Mouse (Mus musculus) midbrain, embryonic 10.5 days (tissue): ENCODE data around the gene Ccdc186. TPM values are rescaled to one million over a fixed set of nuclear protein-coding genes. Genes with fewer than 3 reads are reported as not detected.
A peak's percentile ranks its signal among the peaks of the same experiment; 100 is the strongest.
"Not testable (repeated sequence)": the region's sequence is repeated elsewhere in the genome, so short reads cannot be mapped to it uniquely, and the experiment has no call there.

ENCODE experiments used
- DNase-seq: peaks from one replicate; pipeline ENCODE4 v3.0.0-alpha.2; 2017; ENCODE audit warnings: low spot score
- H3K27ac ChIP-seq: fragments of 300-500 bp; sonication (generic); replicated peaks from 2 replicates; pipeline ENCODE4 v1.5.1; 2016; ENCODE audit warnings: mild to moderate bottlenecking
- H3K27me3 ChIP-seq: fragments of 300-500 bp; sonication (generic); 2 replicates; pipeline ENCODE4 v1.6.1; 2016; ENCODE audit warnings: low read depth, mild to moderate bottlenecking; ENCODE audit not compliant: poor library complexity, severe bottlenecking
- H3K36me3 ChIP-seq: fragments of 300-500 bp; sonication (generic); 2 replicates; pipeline ENCODE4 v1.6.1; 2016; ENCODE audit warnings: mild to moderate bottlenecking, moderate library complexity
- H3K4me1 ChIP-seq: fragments of 300-500 bp; sonication (generic); 2 replicates; pipeline ENCODE4 v1.6.1; 2016
- H3K4me3 ChIP-seq: fragments of 300-500 bp; sonication (generic); 2 replicates; pipeline ENCODE4 v1.5.1; 2016; ENCODE audit warnings: mild to moderate bottlenecking, moderate library complexity
- H3K9me3 ChIP-seq: fragments of 300-500 bp; sonication (generic); replicated peaks from 2 replicates; pipeline ENCODE4 v1.6.1; 2016; ENCODE audit warnings: mild to moderate bottlenecking
- WGBS: fragments of 180-500 bp; shearing (Covaris S2); methylation state at CpG from one replicate; pipeline ENCODE4 v1.1.7; 2016; 5-methylcytosine and 5-hydroxymethylcytosine counted together
- polyA plus RNA-seq: library from polyadenylated mRNA; unstranded; fragments of >200 nt; fragmentation: Nextera tagmentation; extraction: Ambion mirVana; gene quantifications from 2 replicates; pipeline ENCODE4 v1.2.1, GENCODE M21; 2016

Gene Ccdc186
- polyA plus RNA-seq, 1 experiment from 2014 or later: 15.4 TPM

- DNase-seq: no peak
- Histone ChIP-seq H3K4me3 (no peak overlapping the region), H3K27ac (no peak overlapping the region), H3K4me1 (no peaks in the 10 kb centered on the region), H3K27me3 (no peaks in the 10 kb centered on the region), H3K9me3 (no peaks in the 10 kb centered on the region), H3K36me3 (peaks cover 98% of the 10 kb centered on the region)
- WGBS: 93% methylated on average over 11 of the region's 11 CpGs
Measured at GRCm38 (mm10) chr19:56797376-56797775, 24.6 kb downstream of the Ccdc186 start.

DNA sequence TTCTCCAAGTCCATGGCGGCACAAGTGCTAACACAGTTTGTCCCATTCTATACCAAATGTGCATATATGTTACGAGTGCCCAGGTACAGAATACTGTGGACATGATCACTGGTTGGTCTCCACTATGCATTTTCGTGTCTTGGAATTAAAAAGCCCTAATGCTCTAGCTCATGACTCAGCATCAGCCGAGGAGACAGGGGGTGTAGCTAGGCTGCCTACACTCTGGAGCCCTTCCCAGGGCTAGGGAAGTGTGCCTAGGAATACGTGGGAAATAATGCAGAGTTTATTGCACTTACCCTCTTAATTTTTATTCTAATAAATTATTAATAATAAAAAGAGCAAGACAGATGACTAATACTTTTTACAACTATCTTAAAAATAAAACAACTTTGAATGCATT lies 33.0 kb downstream of the Ccdc186 start:
- H3K27ac ChIP-seq: no peak overlapping the region
- H3K4me1 ChIP-seq: no peaks in the 10 kb centered on the region
- 93% methylated on average over 5 of the region's 5 CpGs for WGBS
- H3K27me3 ChIP-seq: no peaks in the 10 kb centered on the region
- no peaks in the 10 kb centered on the region for H3K9me3 ChIP-seq
- no peak overlapping the region for H3K4me3 ChIP-seq
- no peak for DNase-seq
- H3K36me3 ChIP-seq: peaks cover 52% of the 10 kb centered on the region

DNA sequence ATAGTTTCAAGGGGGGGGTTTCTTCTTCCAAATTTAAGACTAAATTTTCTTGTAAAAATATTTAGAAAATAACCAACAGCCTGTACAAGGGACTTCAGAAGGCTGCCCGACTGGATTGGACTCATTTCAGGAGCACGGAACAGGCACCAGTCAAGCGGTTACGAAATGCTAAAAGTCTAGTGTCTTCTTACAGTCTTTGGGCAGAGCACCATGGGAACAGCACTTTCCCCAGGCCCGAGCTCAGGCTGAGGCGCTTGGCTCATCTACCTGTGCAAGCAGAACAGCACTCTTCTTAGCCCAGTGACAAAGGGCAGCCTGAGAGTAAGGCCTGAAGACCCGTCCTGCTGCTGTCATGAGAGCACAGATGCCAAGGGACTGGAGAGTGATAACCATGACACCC lies 34.1 kb downstream of the Ccdc186 start:
- Histone ChIP-seq H3K27ac (no peak overlapping the region), H3K4me1 (no peaks in the 10 kb centered on the region), H3K36me3 (peaks cover 42% of the 10 kb centered on the region), H3K27me3 (no peaks in the 10 kb centered on the region), H3K9me3 (no peaks in the 10 kb centered on the region), H3K4me3 (no peak overlapping the region)
- DNase-seq: no peak
- 92% methylated on average over 7 of the region's 7 CpGs for WGBS

DNA sequence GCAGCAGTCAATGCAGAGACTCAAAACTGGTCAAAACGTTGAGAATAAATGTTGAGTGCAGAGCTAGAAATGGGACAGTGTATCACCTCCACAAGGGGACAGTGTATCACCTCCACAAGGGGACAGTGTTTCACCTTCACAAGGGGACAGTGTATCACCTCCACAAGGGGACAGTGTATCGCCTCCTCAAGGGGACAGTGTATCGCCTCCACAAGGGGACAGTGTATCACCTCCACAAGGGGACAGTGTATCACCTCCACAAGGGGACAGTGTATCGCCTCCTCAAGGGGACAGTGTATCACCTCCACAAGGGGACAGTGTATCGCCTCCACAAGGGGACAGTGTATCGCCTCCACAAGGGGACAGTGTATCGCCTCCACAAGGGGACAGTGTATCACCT lies 43.5 kb downstream of the Ccdc186 start:
- H3K4me3 ChIP-seq, H3K9me3 ChIP-seq, H3K36me3 ChIP-seq, DNase-seq, H3K27ac ChIP-seq: not testable (repeated sequence)
- Histone ChIP-seq H3K4me1 (peaks cover 27% of the 10 kb centered on the region), H3K27me3 (peaks cover 50% of the 10 kb centered on the region)
- 93% methylated on average over 7 of the region's 7 CpGs for WGBS

DNA sequence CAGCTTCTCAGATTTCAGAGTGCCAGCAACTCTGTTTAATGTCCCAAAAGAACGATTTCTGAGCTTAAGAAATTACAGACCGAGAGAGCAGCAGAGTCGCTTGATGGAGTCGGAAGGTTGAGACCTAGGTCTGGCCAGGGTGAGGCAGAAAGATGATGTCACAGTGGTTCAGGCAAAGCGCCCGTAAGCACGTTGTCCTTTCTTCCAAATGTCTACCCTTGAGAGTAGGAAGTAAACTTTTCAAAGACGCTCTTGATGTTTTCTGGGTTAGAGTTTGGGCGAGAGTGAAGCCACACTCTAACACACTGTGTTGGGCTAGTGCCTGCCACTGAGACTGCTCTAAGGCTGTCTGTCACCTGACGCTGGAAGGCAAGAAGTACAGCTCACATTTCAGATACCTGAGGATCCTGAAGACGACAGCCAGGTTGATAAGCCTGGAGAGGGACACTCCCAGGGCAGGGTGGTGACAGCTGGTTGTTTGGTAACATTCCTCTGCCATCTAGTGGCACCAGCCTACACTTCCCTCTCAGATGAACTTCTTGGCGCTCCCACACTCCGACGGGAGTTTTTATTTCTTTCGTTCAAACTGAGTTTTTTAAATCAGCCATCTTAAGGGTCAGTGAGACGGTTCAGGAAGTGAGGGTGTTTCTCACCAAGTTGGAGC lies 45.1 kb downstream of the Ccdc186 start:
- Histone ChIP-seq H3K9me3 (no peaks in the 10 kb centered on the region), H3K27ac (no peak overlapping the region), H3K27me3 (peaks cover 64% of the 10 kb centered on the region), H3K36me3 (no peaks in the 10 kb centered on the region), H3K4me3 (no peak overlapping the region), H3K4me1 (peaks cover 35% of the 10 kb centered on the region)
- 53% methylated on average over 16 of the region's 16 CpGs for WGBS
- peak; percentile 43 for DNase-seq

GRCm38 (mm10) chr19:56775893-56776718 lies 45.9 kb downstream of the Ccdc186 start:
- Histone ChIP-seq H3K9me3 (no peaks in the 10 kb centered on the region), H3K36me3 (no peaks in the 10 kb centered on the region), H3K4me1 (peaks cover 36% of the 10 kb centered on the region), H3K4me3 (peak overlapping the region; percentile 47), H3K27me3 (peaks cover 71% of the 10 kb centered on the region), H3K27ac (peak overlapping the region; percentile 68)
- WGBS: 8% methylated on average over 18 of the region's 18 CpGs
- DNase-seq: peak; percentile 49

- 39% methylated on average over 24 of the region's 24 CpGs for WGBS
- DNase-seq: no peak
- Histone ChIP-seq H3K9me3 (no peaks in the 10 kb centered on the region), H3K36me3 (no peaks in the 10 kb centered on the region), H3K27ac (peak overlapping the region; percentile 68), H3K4me1 (peaks cover 44% of the 10 kb centered on the region), H3K27me3 (peaks cover 80% of the 10 kb centered on the region), H3K4me3 (peak overlapping the region; percentile 47)
Measured at GRCm38 (mm10) chr19:56774971-56775892, 46.8 kb downstream of the Ccdc186 start.

GRCm38 (mm10) chr19:56774408-56774962 lies 47.5 kb downstream of the Ccdc186 start:
- Histone ChIP-seq H3K27me3 (peaks cover 87% of the 10 kb centered on the region), H3K4me1 (peaks cover 46% of the 10 kb centered on the region)
- no peak for DNase-seq

DNA sequence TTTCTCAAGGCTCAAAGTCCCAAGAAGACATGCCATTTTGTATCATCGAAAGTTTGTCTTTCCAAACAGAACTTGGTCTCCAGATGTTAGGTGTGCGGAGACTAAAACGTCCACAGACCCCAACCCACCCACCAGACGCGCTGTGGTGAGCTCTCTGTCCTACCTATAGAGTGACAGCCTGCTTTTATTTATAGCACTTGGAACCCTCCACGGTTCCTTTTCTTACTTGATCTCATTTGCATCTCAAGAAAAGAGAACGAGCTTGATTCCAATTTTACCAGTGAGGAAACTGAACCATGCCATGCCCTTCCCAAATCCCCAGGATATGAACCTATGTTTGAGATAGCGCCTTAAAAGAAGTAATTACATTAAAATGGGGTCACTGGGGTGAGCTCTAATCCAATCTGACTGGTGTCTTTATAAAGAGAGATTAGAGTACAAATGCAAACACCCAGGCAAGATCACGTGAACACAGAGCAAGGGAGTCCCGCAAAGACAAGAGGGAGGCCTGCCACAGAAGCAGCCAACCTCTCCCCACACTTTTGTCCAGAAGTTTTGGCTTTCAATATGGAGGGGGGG lies 48.5 kb downstream of the Ccdc186 start:
- no peaks in the 10 kb centered on the region for H3K9me3 ChIP-seq
- peaks cover 92% of the 10 kb centered on the region for H3K27me3 ChIP-seq
- H3K4me1 ChIP-seq: peaks cover 46% of the 10 kb centered on the region
- peak; percentile 23 for DNase-seq
- H3K4me3 ChIP-seq: no peak overlapping the region
- WGBS: 28% methylated on average over 10 of the region's 10 CpGs
- no peaks in the 10 kb centered on the region for H3K36me3 ChIP-seq
- no peak overlapping the region for H3K27ac ChIP-seq

More at GRCm38 (mm10) chr19:56774408-56774962, 47.5 kb downstream of the Ccdc186 start:
- Histone ChIP-seq H3K36me3 (no peaks in the 10 kb centered on the region), H3K27ac (0 out of 2 replicates have a peak overlapping the region, but pooled peaks have one; percentile 30), H3K9me3 (no peaks in the 10 kb centered on the region), H3K4me3 (no peak overlapping the region)
- whole genome bisulfite sequencing: 63% methylated on average over 9 of the region's 9 CpGs

DNA sequence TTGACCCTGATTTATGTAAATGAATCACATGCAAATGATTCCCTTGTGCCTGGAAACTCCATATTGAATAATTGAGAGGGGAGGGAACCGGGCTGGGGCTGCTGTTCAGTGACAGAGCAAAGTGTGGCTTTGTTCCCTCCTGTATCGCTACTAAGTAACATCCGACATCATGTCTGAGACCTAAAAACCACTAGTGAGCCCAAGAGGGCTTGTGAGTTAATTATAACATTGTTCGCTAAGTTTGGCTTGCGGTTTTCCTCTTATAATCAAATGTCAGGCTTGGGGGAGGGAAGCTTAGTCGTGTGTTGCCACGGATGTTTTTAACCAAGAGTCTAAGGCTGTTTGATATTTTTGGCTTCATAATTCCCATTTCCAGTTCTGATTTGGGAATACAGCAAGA lies 49.8 kb downstream of the Ccdc186 start:
- Histone ChIP-seq H3K9me3 (no peaks in the 10 kb centered on the region), H3K36me3 (no peaks in the 10 kb centered on the region), H3K27ac (no peak overlapping the region), H3K4me3 (no peak overlapping the region), H3K27me3 (peaks cover 80% of the 10 kb centered on the region), H3K4me1 (peaks cover 46% of the 10 kb centered on the region)
- 90% methylated on average over 7 of the region's 7 CpGs for WGBS
- no peak for DNase-seq

- no peaks in the 10 kb centered on the region; the same call in 1 of the 2 replicates for H3K9me3 ChIP-seq
- no peak for DNase-seq
- WGBS: 90% methylated on average over 9 of the region's 9 CpGs
- peaks cover 52% of the 10 kb centered on the region for H3K27me3 ChIP-seq
- H3K36me3 ChIP-seq: no peaks in the 10 kb centered on the region
- peaks cover 25% of the 10 kb centered on the region for H3K4me1 ChIP-seq
- H3K27ac ChIP-seq: no peak overlapping the region
- no peak overlapping the region for H3K4me3 ChIP-seq
Measured at GRCm38 (mm10) chr19:56769024-56769423, 53.0 kb downstream of the Ccdc186 start.

DNA sequence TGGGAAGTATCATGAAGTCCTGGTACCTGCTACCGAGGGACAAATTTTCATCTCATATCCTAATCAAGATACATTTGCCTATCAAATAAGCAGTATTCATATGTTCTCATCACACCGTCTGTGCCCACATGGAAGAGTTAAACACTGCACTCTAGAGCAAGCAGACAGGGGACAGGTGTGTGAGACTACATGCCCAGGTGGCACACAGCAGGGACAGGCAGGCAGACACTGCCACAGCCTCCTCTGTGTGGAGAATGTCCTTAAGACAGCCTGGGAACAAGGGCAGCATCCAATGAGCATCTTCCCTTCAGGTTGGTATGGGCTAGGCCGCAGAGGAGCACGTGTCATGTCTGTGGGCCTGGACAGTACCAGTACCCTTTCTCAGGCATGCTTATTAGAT lies 59.3 kb downstream of the Ccdc186 start:
- no peak for DNase-seq
- 0 out of 2 replicates have a peak, but pooled peaks cover 3% of the 10 kb centered on the region for H3K27me3 ChIP-seq
- H3K4me3 ChIP-seq: no peak overlapping the region
- H3K36me3 ChIP-seq: no peaks in the 10 kb centered on the region
- no peaks in the 10 kb centered on the region for H3K4me1 ChIP-seq
- H3K27ac ChIP-seq: no peak overlapping the region
- WGBS: 93% methylated on average over 4 of the region's 4 CpGs
- no peaks in the 10 kb centered on the region; the same call in 1 of the 2 replicates for H3K9me3 ChIP-seq
